Mouse (Mus musculus) E14TG2a.4 (cell line): Measurements from ENCODE around the gene Sp100.

Experiments used
- H3K27me3 ChIP-seq: 2 replicates; pipeline ENCODE4 v1.6.1; 2014; ENCODE audit warnings: low read length, control low read depth; ENCODE audit not compliant: insufficient read depth
- H3K36me3 ChIP-seq: 2 replicates; pipeline ENCODE4 v1.6.1; 2014; ENCODE audit warnings: low read length, control low read depth; ENCODE audit not compliant: insufficient read depth
- H3K4me1 ChIP-seq: replicated peaks from 2 replicates; pipeline ENCODE4 v1.6.1; 2014; ENCODE audit warnings: low read depth, low read length, control low read depth
- H3K4me3 ChIP-seq: replicated peaks from 2 replicates; pipeline ENCODE4 v1.5.1; 2014; ENCODE audit warnings: mild to moderate bottlenecking, low read length
- H3K9me3 ChIP-seq: 2 replicates; pipeline ENCODE4 v1.6.1; 2014; ENCODE audit warnings: low read length, control low read depth
- CTCF ChIP-seq: conservative IDR thresholded peaks from 2 replicates; pipeline ENCODE4 v1.5.1; 2014; ENCODE audit warnings: low read length
- NANOG ChIP-seq: IDR thresholded peaks from 2 replicates; pipeline ENCODE4 v1.6.1; 2014; ENCODE audit warnings: borderline replicate concordance, low read length, mixed read lengths
- POU5F1 ChIP-seq: IDR thresholded peaks from 2 replicates; pipeline ENCODE4 v1.6.1; 2014; ENCODE audit warnings: low read length, borderline replicate concordance

Sp100 gene

DNA sequence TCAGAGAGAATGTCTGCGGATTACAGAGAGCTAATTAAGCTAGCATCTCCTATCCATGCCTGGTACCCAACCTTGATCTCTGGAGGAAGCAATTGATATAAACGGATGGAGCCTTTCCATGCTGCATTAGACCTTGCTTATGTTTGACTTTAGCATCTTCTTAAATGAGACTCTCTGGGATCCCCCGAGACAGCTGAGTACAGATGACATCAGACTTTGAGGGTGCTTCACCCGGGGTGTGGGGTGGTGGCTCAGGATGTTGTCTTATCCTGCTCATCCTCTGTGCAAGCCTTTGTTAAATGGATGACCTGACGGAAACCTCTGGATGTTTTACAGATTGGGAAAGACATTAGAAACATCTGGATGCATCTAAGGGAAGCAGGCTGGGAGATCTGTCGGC is 80.7 kb downstream of the Sp100 start:
- Histone ChIP-seq H3K36me3 (no peaks in the 10 kb centered on the region), H3K4me3 (no peak overlapping the region), H3K27me3 (no peaks in the 10 kb centered on the region; the same call in 1 of the 2 replicates), H3K4me1 (0 out of 2 replicates have a peak, but pooled peaks cover 4% of the 10 kb centered on the region), H3K9me3 (no peaks in the 10 kb centered on the region; the same call in 1 of the 2 replicates)
- TF ChIP-seq NANOG (no peak), CTCF (no peak), POU5F1 (no peak)

DNA sequence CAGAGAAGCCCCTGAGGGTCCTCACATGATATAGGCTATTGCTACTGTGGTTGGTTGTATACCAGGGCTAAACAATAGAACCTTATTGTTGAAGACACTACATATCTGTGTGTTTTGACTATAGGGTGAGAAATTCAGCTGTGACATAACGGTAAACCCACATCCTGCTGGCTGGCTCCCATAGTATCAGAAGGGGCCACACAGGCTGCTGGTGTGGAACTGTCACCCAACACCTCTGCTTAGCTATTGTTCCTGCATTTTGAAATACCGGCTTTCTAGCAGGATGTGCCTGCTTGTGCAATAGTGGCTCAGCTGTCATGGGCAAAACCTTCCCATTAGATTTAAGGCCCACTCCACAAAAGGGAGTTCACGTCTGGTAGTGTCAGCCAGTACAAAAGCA is 82.8 kb downstream of the Sp100 start:
- Histone ChIP-seq H3K4me1 (peaks cover 14% of the 10 kb centered on the region), H3K27me3 (no peaks in the 10 kb centered on the region; the same call in 1 of the 2 replicates), H3K36me3 (no peaks in the 10 kb centered on the region), H3K4me3 (no peak overlapping the region), H3K9me3 (no peaks in the 10 kb centered on the region)
- TF ChIP-seq CTCF (no peak), NANOG (no peak), POU5F1 (no peak)

DNA sequence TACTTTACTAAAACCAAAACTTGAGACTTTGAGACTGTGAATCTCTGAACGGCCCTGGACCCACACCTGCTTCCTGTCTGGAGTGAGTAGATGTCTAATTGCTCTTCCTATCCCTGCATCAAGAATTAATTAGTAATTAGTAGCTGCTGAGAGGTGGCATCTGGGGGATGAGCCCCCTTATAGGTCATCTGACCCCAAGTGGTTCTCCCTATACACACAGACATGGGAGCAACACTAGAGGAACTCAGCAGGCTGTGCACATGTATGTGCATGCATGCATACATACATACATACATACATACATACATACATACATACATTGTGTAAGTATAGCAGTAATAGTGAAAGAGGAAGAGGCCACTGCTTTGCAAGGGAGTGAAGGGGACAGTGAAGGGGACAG is 84.7 kb downstream of the Sp100 start:
- Histone ChIP-seq H3K4me3 (no peak overlapping the region), H3K4me1 (peaks cover 14% of the 10 kb centered on the region), H3K36me3 (no peaks in the 10 kb centered on the region), H3K9me3 (no peaks in the 10 kb centered on the region), H3K27me3 (no peaks in the 10 kb centered on the region; the same call in 1 of the 2 replicates)
- TF ChIP-seq NANOG (no peak), POU5F1 (no peak), CTCF (no peak)

DNA sequence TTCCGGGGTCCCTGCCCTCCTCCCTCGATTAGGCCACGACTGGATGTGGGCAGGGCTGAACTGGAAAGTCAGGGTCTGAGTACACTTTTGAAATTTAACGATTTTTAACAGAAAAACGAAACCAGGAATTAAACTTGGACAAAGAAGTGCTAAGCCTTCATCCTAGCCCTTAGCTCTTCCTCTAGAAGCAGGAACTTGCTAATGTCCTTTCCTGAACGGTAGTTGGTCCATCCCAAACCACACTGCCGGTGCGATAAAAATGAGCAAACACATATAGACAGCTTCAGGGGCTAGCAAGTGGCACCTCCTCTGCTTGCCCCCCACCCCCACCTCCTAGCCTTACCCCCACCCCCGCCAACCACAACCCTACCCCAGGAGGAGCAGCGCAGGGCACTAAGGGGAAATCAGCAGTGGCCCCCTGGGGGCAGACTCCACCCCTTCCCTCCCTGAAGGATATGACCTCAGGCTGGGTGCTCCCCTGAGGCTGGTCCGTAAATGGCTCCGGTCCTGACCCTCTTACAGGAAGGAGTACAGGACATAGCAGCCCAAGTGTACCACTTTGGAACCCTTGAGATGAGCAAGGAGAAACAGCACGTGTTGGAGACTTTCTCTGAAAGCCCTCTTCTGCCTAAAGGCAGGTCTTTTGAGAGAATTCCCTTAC is 85.8 kb downstream of the Sp100 start:
- H3K27me3 ChIP-seq = no peaks in the 10 kb centered on the region; the same call in 1 of the 2 replicates
- H3K4me3 ChIP-seq = peak overlapping the region; percentile 55; the same call in 1 of the 2 replicates
- H3K4me1 ChIP-seq = peaks cover 14% of the 10 kb centered on the region
- no peaks in the 10 kb centered on the region for H3K9me3 ChIP-seq
- H3K36me3 ChIP-seq = no peaks in the 10 kb centered on the region
- TF ChIP-seq NANOG (no peak), POU5F1 (no peak), CTCF (no peak)

DNA sequence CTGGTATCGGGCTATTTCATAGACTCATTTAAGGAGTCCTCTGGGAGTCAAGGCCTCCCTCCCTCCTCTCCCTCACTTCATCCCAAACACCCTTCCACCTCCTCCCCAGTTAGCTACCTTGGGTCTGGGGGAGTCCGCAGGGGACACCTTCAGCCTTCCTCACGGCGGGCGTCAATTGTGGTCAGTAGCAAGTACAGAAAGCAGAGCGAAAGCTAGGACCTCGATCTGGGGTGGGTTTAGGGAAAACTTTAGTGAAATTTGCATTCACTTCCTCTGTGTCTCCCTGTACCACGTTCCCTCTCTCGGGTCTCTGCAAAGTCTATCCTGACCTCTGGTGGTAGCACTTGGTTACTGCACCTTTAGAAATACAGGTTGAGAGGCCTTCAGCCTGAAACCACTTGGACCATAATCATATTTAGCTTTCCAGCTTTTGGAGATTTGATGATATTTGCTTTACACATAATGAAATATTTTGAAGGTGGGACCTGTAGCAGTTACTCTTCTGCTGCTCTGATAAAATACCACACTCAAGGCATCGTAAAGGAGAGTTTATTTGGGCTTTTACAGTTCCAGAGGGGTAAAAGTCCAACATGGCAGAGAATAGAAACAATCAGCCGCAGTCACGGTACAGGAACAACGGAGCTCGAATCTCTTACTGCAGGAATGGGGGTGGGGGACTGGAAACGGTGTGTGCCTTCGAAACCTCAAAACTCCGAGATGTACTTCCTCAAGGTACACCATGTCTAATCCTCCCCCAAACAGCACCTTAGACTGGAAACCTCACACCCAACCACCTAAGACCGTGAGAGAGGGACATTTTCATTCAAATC is 86.8 kb downstream of the Sp100 start:
- no peaks in the 10 kb centered on the region for H3K36me3 ChIP-seq
- no peaks in the 10 kb centered on the region for H3K9me3 ChIP-seq
- H3K27me3 ChIP-seq = no peaks in the 10 kb centered on the region; the same call in 1 of the 2 replicates
- H3K4me1 ChIP-seq = peaks cover 14% of the 10 kb centered on the region
- TF ChIP-seq CTCF = peak; percentile 81
- no peak for TF ChIP-seq NANOG
- peak overlapping the region; percentile 55 for H3K4me3 ChIP-seq

DNA sequence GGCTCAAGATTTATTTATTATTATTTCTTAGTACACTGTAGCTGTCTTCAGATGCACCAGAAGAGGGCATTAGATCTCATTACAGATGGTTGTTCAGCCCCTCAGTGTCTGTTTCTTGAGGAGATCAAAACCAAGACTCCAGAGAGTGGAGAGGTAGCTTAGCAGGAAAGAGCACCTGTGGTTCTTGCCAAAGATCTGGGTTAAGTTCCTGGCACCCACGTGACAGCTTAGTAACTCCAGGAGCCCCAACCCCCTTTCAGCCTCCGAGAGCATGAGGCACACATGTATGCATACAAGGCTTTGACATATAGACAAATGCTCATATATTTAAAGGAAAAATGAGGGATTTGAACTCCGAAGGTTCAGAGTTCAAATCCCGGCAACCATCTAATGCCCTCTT is 89.2 kb downstream of the Sp100 start:
- no peak for TF ChIP-seq POU5F1
- no peak for TF ChIP-seq NANOG
- no peak for TF ChIP-seq CTCF
- H3K4me1 ChIP-seq = peaks cover 14% of the 10 kb centered on the region
- no peak overlapping the region for H3K4me3 ChIP-seq

DNA sequence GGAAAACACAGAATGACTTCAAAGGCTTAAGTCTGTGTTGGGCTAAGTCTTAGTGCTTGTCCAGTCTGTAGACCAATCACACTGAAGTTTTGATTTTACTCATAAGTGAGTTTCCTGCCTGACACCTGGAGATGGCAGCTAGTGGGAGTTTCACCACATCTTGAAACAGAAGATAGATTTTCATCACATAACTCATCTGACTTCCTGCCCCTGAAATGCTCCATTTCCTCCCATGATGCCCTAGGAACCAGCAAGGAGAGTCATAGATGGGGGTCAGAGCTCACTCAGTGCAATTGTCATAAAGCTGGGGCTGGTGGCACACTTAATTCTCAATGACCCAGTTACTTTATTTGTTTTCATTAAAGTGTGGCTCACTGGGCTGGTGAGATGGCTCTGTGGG is 90.0 kb downstream of the Sp100 start:
- no peaks in the 10 kb centered on the region for H3K36me3 ChIP-seq
- no peaks in the 10 kb centered on the region for H3K9me3 ChIP-seq
- H3K27me3 ChIP-seq = no peaks in the 10 kb centered on the region; the same call in 1 of the 2 replicates
- TF ChIP-seq NANOG (no peak), CTCF (no peak), POU5F1 (no peak)
- H3K4me1 ChIP-seq = peaks cover 14% of the 10 kb centered on the region
- H3K4me3 ChIP-seq = no peak overlapping the region

More for the DNA sequence above, 89.2 kb downstream of the Sp100 start:
- H3K27me3 ChIP-seq = no peaks in the 10 kb centered on the region; the same call in 1 of the 2 replicates
- no peaks in the 10 kb centered on the region for H3K9me3 ChIP-seq
- H3K36me3 ChIP-seq = no peaks in the 10 kb centered on the region

DNA sequence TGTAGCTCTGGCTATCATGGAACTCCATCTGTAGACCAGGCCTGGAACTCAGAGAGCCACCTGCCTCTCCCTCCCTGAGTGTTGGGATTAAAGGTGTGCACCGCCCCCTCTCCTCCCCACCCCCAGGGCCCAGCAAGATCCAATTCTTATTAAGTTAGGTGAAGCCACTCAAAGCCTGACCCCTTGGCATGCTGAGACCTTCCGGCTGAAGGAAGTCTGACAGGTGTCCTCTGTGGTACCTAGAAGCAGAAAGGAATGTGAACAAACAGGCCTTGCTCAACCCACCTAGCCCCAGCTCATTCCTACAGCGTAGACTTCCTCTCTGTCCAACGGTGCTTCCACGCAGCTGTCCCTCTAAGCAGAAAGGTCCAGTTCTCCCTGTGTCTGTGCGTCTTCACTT is 91.1 kb downstream of the Sp100 start:
- Histone ChIP-seq H3K4me1 (peaks cover 5% of the 10 kb centered on the region), H3K27me3 (no peaks in the 10 kb centered on the region), H3K4me3 (no peak overlapping the region), H3K36me3 (no peaks in the 10 kb centered on the region), H3K9me3 (no peaks in the 10 kb centered on the region)
- no peak for TF ChIP-seq POU5F1

DNA sequence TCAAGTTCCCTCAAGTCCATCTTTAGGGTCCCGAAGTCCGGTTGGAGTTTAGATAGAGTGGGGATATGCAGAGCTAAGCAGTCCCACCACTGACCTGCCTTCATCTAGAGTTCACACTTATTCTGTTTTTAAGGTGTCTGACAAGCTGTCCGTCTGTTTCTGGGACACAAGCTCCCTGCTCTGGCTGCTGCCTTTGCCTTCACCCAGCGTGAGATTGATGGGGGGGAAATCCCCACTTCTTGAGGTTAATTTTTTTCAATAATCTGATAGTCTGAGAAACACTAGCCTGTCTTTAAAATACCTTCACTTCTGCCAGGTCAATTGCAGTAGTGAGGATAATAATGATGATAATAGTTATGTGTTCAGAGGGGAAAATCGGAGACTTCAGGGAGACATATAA is 92.5 kb downstream of the Sp100 start:
- no peak for TF ChIP-seq NANOG
- no peak for TF ChIP-seq POU5F1
- TF ChIP-seq CTCF = no peak
- Histone ChIP-seq H3K36me3 (no peaks in the 10 kb centered on the region), H3K27me3 (no peaks in the 10 kb centered on the region), H3K4me3 (no peak overlapping the region), H3K9me3 (no peaks in the 10 kb centered on the region), H3K4me1 (no peaks in the 10 kb centered on the region)
